Mouse (Mus musculus) MEL (cell line): ENCODE results near the gene Aldh16a1. TPM values are rescaled to one million over a fixed set of nuclear protein-coding genes. Genes with fewer than 3 reads are reported as not detected.
A peak's percentile ranks its signal among the peaks of the same experiment; 100 is the strongest.

Experiments
- DNase-seq: peaks from one replicate; pipeline ENCODE4 v3.0.0; 2011; ENCODE audit warnings: low read depth, low spot score
- H3K27ac ChIP-seq: 2 replicates; pipeline ENCODE4 v1.5.1; 2012; ENCODE audit warnings: low read depth, mild to moderate bottlenecking, control low read depth, low read length, moderate library complexity; ENCODE audit not compliant: control insufficient read depth
- H3K27me3 ChIP-seq, 2 experiments: fragments of 150-350 bp in 1 of 2; sonication (generic) in 1 of 2; 2 replicates each; pipeline ENCODE4 v1.6.1; 2012; ENCODE audit warnings: low read length in 2 of 2, mild to moderate bottlenecking in 2 of 2, improper control_type of control experiment in 1 of 2, moderate library complexity in 1 of 2; ENCODE audit not compliant: insufficient read depth in 2 of 2, control insufficient read depth in 1 of 2
- H3K36me3 ChIP-seq, 2 experiments: 2 replicates each; pipeline ENCODE4 v1.6.1; 2012 to 2014; ENCODE audit warnings: low read length in 2 of 2, improper control_type of control experiment in 1 of 2, inconsistent platforms in 1 of 2, mild to moderate bottlenecking in 1 of 2; ENCODE audit not compliant: insufficient read depth in 2 of 2, control insufficient read depth in 1 of 2
- H3K4me1 ChIP-seq, 2 experiments: fragments of 150-350 bp in 1 of 2; sonication (generic) in 1 of 2; 2 replicates each; pipeline ENCODE4 v1.6.1; 2012; ENCODE audit warnings: low read length in 2 of 2, improper control_type of control experiment in 1 of 2, mild to moderate bottlenecking in 1 of 2; ENCODE audit not compliant: insufficient read depth in 2 of 2, control insufficient read depth in 1 of 2
- H3K4me3 ChIP-seq, 2 experiments: fragments of 150-350 bp in 1 of 2; sonication (generic) in 1 of 2; 2 replicates each; pipeline ENCODE4 v1.5.1; 2012; ENCODE audit warnings: low read depth in 2 of 2, low read length in 2 of 2, mild to moderate bottlenecking in 2 of 2, moderate library complexity in 2 of 2, control low read depth in 1 of 2, improper control_type of control experiment in 1 of 2; ENCODE audit not compliant: control insufficient read depth in 1 of 2, insufficient read depth in 1 of 2
- H3K79me2 ChIP-seq: 2 replicates; pipeline ENCODE4 v1.6.1; 2012; ENCODE audit warnings: mild to moderate bottlenecking, low read length, moderate library complexity; ENCODE audit not compliant: control insufficient read depth, poor library complexity, insufficient read depth
- H3K9ac ChIP-seq: 2 replicates; pipeline ENCODE4 v1.6.1; 2012; ENCODE audit warnings: low read depth, mild to moderate bottlenecking, control low read depth, low read length, moderate library complexity; ENCODE audit not compliant: control insufficient read depth, poor library complexity, severe bottlenecking
- H3K9me3 ChIP-seq: fragments of 150-350 bp; sonication (generic); replicated peaks from 2 replicates; pipeline ENCODE4 v1.6.1; 2012; ENCODE audit warnings: mild to moderate bottlenecking, low read length, improper control_type of control experiment, moderate library complexity; ENCODE audit not compliant: insufficient read depth
- BHLHE40 ChIP-seq: IDR thresholded peaks from 2 replicates; pipeline ENCODE4 v1.6.1; 2012; ENCODE audit warnings: low read depth, mild to moderate bottlenecking, inconsistent platforms, low read length, improper control_type of control experiment, borderline replicate concordance
- CHD1 ChIP-seq: IDR thresholded peaks from 2 replicates; pipeline ENCODE4 v1.6.1; 2012; ENCODE audit warnings: low read depth, mild to moderate bottlenecking, inconsistent platforms, low read length, improper control_type of control experiment
- CHD2 ChIP-seq: IDR thresholded peaks from 2 replicates; pipeline ENCODE4 v1.6.1; 2011; ENCODE audit warnings: low read length, improper control_type of control experiment
- CTCF ChIP-seq, 3 experiments: IDR thresholded peaks in 2 of 3; conservative IDR thresholded peaks in 1 of 3; 2 replicates each; pipeline ENCODE4 v1.5.1; 2011 to 2012; ENCODE audit warnings: low read length in 3 of 3, low read depth in 2 of 3, mild to moderate bottlenecking in 2 of 3, improper control_type of control experiment in 1 of 3, inconsistent platforms in 1 of 3, mixed read lengths in 1 of 3, moderate library complexity in 1 of 3; ENCODE audit not compliant: control insufficient read depth in 1 of 3, insufficient read depth in 1 of 3, poor library complexity in 1 of 3, severe bottlenecking in 1 of 3
- ELF1 ChIP-seq: IDR thresholded peaks from 2 replicates; pipeline ENCODE4 v1.6.1; 2014; ENCODE audit warnings: low read depth, mild to moderate bottlenecking, inconsistent platforms, low read length, improper control_type of control experiment, moderate library complexity
- EP300 ChIP-seq, 2 experiments: IDR thresholded peaks; 2 replicates each; pipeline ENCODE4 v1.6.1; 2011; ENCODE audit warnings: improper control_type of control experiment in 2 of 2, low read length in 2 of 2, low read depth in 1 of 2, mild to moderate bottlenecking in 1 of 2
- ETS1 ChIP-seq: IDR thresholded peaks from 2 replicates; pipeline ENCODE4 v1.6.1; 2012; ENCODE audit warnings: low read depth, mild to moderate bottlenecking, inconsistent platforms, low read length, improper control_type of control experiment, moderate library complexity
- GABPA ChIP-seq: IDR thresholded peaks from 2 replicates; pipeline ENCODE4 v1.6.1; 2012; ENCODE audit warnings: low read depth, mild to moderate bottlenecking, inconsistent platforms, low read length, improper control_type of control experiment, moderate library complexity
- HCFC1 ChIP-seq: IDR thresholded peaks from 2 replicates; pipeline ENCODE4 v1.6.1; 2012; ENCODE audit warnings: low read depth, mild to moderate bottlenecking, inconsistent platforms, low read length, improper control_type of control experiment, moderate library complexity
- JUND ChIP-seq: IDR thresholded peaks from 2 replicates; pipeline ENCODE4 v1.6.1; 2011; ENCODE audit warnings: low read depth, mild to moderate bottlenecking, improper control_type of control experiment, low read length
- KAT2A ChIP-seq: conservative IDR thresholded peaks from 2 replicates; pipeline ENCODE4 v1.6.1; 2012; ENCODE audit warnings: low read depth, low read length, improper control_type of control experiment, inconsistent platforms
- MAFK ChIP-seq: IDR thresholded peaks from 2 replicates; pipeline ENCODE4 v1.6.1; 2011; ENCODE audit warnings: low read depth, mild to moderate bottlenecking, low read length, improper control_type of control experiment, borderline replicate concordance
- MAX ChIP-seq: IDR thresholded peaks from 2 replicates; pipeline ENCODE4 v1.6.1; 2011; ENCODE audit warnings: low read length, improper control_type of control experiment
- MAZ ChIP-seq: IDR thresholded peaks from 2 replicates; pipeline ENCODE4 v1.6.1; 2012; ENCODE audit warnings: low read depth, mild to moderate bottlenecking, inconsistent platforms, low read length, improper control_type of control experiment
- MXI1 ChIP-seq: IDR thresholded peaks from 2 replicates; pipeline ENCODE4 v1.6.1; 2011; ENCODE audit warnings: mild to moderate bottlenecking, low read depth, low read length, improper control_type of control experiment
- MYB ChIP-seq: IDR thresholded peaks from 2 replicates; pipeline ENCODE4 v1.6.1; 2011; ENCODE audit warnings: mild to moderate bottlenecking, low read depth, low read length, improper control_type of control experiment
- MYC ChIP-seq: IDR thresholded peaks from 2 replicates; pipeline ENCODE4 v1.6.1; 2011; ENCODE audit warnings: low read depth, mild to moderate bottlenecking, low read length, improper control_type of control experiment, moderate library complexity
- NELFE ChIP-seq: IDR thresholded peaks from 2 replicates; pipeline ENCODE4 v1.6.1; 2011; ENCODE audit warnings: low read depth, low read length, improper control_type of control experiment
- NRF1 ChIP-seq: IDR thresholded peaks from 2 replicates; pipeline ENCODE4 v1.6.1; 2014; ENCODE audit warnings: low read depth, mild to moderate bottlenecking, inconsistent platforms, low read length, improper control_type of control experiment, moderate library complexity; ENCODE audit not compliant: poor library complexity, insufficient read depth, severe bottlenecking
- POLR2A ChIP-seq, 2 experiments: IDR thresholded peaks; 2 replicates each; pipeline ENCODE4 v1.6.1; 2011 to 2012; ENCODE audit warnings: low read length in 2 of 2, mild to moderate bottlenecking in 2 of 2, control low read depth in 1 of 2, improper control_type of control experiment in 1 of 2, low read depth in 1 of 2, moderate library complexity in 1 of 2; ENCODE audit not compliant: control insufficient read depth in 1 of 2, insufficient read depth in 1 of 2, poor library complexity in 1 of 2
- POLR2AphosphoS2 ChIP-seq: IDR thresholded peaks from 2 replicates; pipeline ENCODE4 v1.6.1; 2011; ENCODE audit warnings: low read length, improper control_type of control experiment
- POLR2AphosphoS5 ChIP-seq: IDR thresholded peaks from 2 replicates; pipeline ENCODE4 v1.6.1; 2012; ENCODE audit warnings: low read depth, borderline replicate concordance, mild to moderate bottlenecking, inconsistent platforms, low read length, moderate library complexity, mixed read lengths
- RAD21 ChIP-seq: IDR thresholded peaks from 2 replicates; pipeline ENCODE4 v1.6.1; 2011; ENCODE audit warnings: mild to moderate bottlenecking, low read depth, low read length, improper control_type of control experiment
- RCOR1 ChIP-seq: IDR thresholded peaks from 2 replicates; pipeline ENCODE4 v1.6.1; 2012; ENCODE audit warnings: low read depth, mild to moderate bottlenecking, inconsistent platforms, low read length, improper control_type of control experiment
- SIN3A ChIP-seq: IDR thresholded peaks from 2 replicates; pipeline ENCODE4 v1.6.1; 2012; ENCODE audit warnings: low read length, improper control_type of control experiment, inconsistent platforms
- SMC3 ChIP-seq: IDR thresholded peaks from 2 replicates; pipeline ENCODE4 v1.6.1; 2011; ENCODE audit warnings: low read depth, low read length, improper control_type of control experiment
- TAL1 ChIP-seq: IDR thresholded peaks from 2 replicates; pipeline ENCODE4 v1.6.1; 2012; ENCODE audit warnings: mild to moderate bottlenecking, inconsistent platforms, low read length, moderate library complexity, mixed read lengths
- TBP ChIP-seq: IDR thresholded peaks from 2 replicates; pipeline ENCODE4 v1.8.0; 2011; ENCODE audit warnings: low read depth, low read length, improper control_type of control experiment
- UBTF ChIP-seq: IDR thresholded peaks from 2 replicates; pipeline ENCODE4 v1.6.1; 2012; ENCODE audit warnings: low read depth, mild to moderate bottlenecking, inconsistent platforms, low read length, improper control_type of control experiment, moderate library complexity, borderline replicate concordance; ENCODE audit not compliant: insufficient read depth
- USF1 ChIP-seq: IDR thresholded peaks from 2 replicates; pipeline ENCODE4 v1.6.1; 2014; ENCODE audit warnings: low read depth, mild to moderate bottlenecking, inconsistent platforms, low read length, improper control_type of control experiment, moderate library complexity
- USF2 ChIP-seq, 2 experiments: IDR thresholded peaks; 2 replicates each; pipeline ENCODE4 v1.6.1; 2011 to 2012; ENCODE audit warnings: improper control_type of control experiment in 2 of 2, low read length in 2 of 2, borderline replicate concordance in 1 of 2, inconsistent platforms in 1 of 2, low read depth in 1 of 2, mild to moderate bottlenecking in 1 of 2; ENCODE audit not compliant: insufficient read depth in 1 of 2
- ZC3H11A ChIP-seq: IDR thresholded peaks from 2 replicates; pipeline ENCODE4 v1.6.1; 2012; ENCODE audit warnings: low read depth, mild to moderate bottlenecking, inconsistent platforms, low read length, improper control_type of control experiment
- ZKSCAN1 ChIP-seq: IDR thresholded peaks from 2 replicates; pipeline ENCODE4 v1.6.1; 2012; ENCODE audit warnings: low read depth, mild to moderate bottlenecking, inconsistent platforms, low read length, improper control_type of control experiment, moderate library complexity
- ZMIZ1 ChIP-seq: IDR thresholded peaks from 2 replicates; pipeline ENCODE4 v1.6.1; 2012; ENCODE audit warnings: low read depth, mild to moderate bottlenecking, inconsistent platforms, low read length, improper control_type of control experiment, moderate library complexity
- ZNF384 ChIP-seq: IDR thresholded peaks from 2 replicates; pipeline ENCODE4 v1.6.1; 2012; ENCODE audit warnings: low read depth, mild to moderate bottlenecking, inconsistent platforms, low read length, improper control_type of control experiment
- polyA plus RNA-seq, 2 experiments: library from polyadenylated mRNA; stranded (reverse) in 1 of 2; unstranded in 1 of 2; fragments of >175 nt in 1 of 2; fragments of >200 nt in 1 of 2; gene quantifications; 2 replicates each; pipeline versions ENCODE4 v1.2.1 to v1.2.4; 2012; ENCODE audit warnings: low replicate concordance in 2 of 2, low read depth in 1 of 2; ENCODE audit not compliant: insufficient read length in 2 of 2, insufficient read depth in 1 of 2, missing spikeins in 1 of 2
- total RNA-seq: library from RNA; depleted of rRNA; stranded (reverse); fragments of 300-350 nt; gene quantifications from 2 replicates; pipeline ENCODE4 v1.2.3, GENCODE M21; 2012

The Aldh16a1 gene
- total and polyA plus RNA-seq, 3 experiments = 33.9 to 61.6 TPM; not detected in 1

- Histone ChIP-seq H3K79me2 (no peaks in the 10 kb centered on the region), H3K27me3 (peaks cover 4 to 9% of the 10 kb centered on the region in 2 experiments), H3K4me3 (peak overlapping the region; percentile 6 to 10; a peak in 1 of 4 replicates), H3K4me1 (no peaks in the 10 kb centered on the region; a peak in 2 of 4 replicates), H3K9me3 (no peaks in the 10 kb centered on the region), H3K36me3 (peaks cover 0 to 4% of the 10 kb centered on the region in 2 experiments; a peak in 1 of 4 replicates), H3K27ac (peak overlapping the region; percentile 49; the same call in 1 of the 2 replicates), H3K9ac (peak overlapping the region; percentile 56)
- peak; percentile 96 for DNase-seq
- TF ChIP-seq ETS1 (peak; percentile 43; the same call in 1 of the 2 replicates), RAD21 (peak; percentile 48), USF2 (IDR thresholded peaks at IDR 0.05; ENCODE audit: borderline replicate concordance in 1 of 2, insufficient read depth in 1 of 2, low read depth in 1 of 2, low read length in 2 of 2) (no peak), CHD1 (no peak), NELFE (no peak), UBTF (no peak), ZKSCAN1 (no peak), JUND (no peak), CHD2 (no peak), POLR2AphosphoS5 (no peak), KAT2A (peak; percentile 56; the same call in 1 of the 2 replicates), HCFC1 (peak; percentile 95), MAFK (no peak), NRF1 (0 out of 2 replicates have a peak, but pooled peaks have one; percentile 26), GABPA (no peak), EP300 (IDR thresholded peaks at IDR 0.05; ENCODE audit: low read depth in 1 of 2, low read length in 2 of 2) (no peak; a peak in 1 of 4 replicates), ZC3H11A (peak; percentile 39), POLR2A (IDR thresholded peaks at IDR 0.05; ENCODE audit: control insufficient read depth in 1 of 2, insufficient read depth in 1 of 2, low read depth in 1 of 2, low read length in 2 of 2, poor library complexity in 1 of 2) (no peak; a peak in 1 of 4 replicates), MYB (no peak), MAZ (no peak; the same call in none of the 2 replicates), ZNF384 (no peak), MXI1 (peak; percentile 88), MYC (peak; percentile 89; the same call in 1 of the 2 replicates), ELF1 (peak; percentile 7; the same call in 1 of the 2 replicates), TAL1 (no peak), CTCF (IDR thresholded peaks at IDR 0.05 in 2 of 3, conservative IDR thresholded peaks at IDR 0.05 in 1 of 3; ENCODE audit: control insufficient read depth in 1 of 3, insufficient read depth in 1 of 3, low read depth in 2 of 3, low read length in 3 of 3, poor library complexity in 1 of 3, severe bottlenecking in 1 of 3) (peak; percentile 72 to 94 (median 82)), POLR2AphosphoS2 (no peak), SMC3 (peak; percentile 82), RCOR1 (no peak; the same call in none of the 2 replicates), USF1 (peak; percentile 77), MAX (peak; percentile 69; the same call in 1 of the 2 replicates), BHLHE40 (peak; percentile 76; the same call in 1 of the 2 replicates), ZMIZ1 (no peak), SIN3A (peak; percentile 86), TBP (no peak)
Measured at GRCm38 (mm10) chr7:45161612-45162473, 7.5 kb upstream of the Aldh16a1 start.
